Mouse (Mus musculus) spleen, adult 2 months (tissue): ENCODE data around the gene Rin2.

Source experiments
- CTCF ChIP-seq: fragments of 200-500 bp; IDR thresholded peaks from 2 replicates; pipeline ENCODE4 v1.5.1; 2011; ENCODE audit warnings: mild to moderate bottlenecking, inconsistent platforms; ENCODE audit not compliant: insufficient read depth, insufficient read length, insufficient replicate concordance; ENCODE audit errors: extremely low read depth
- POLR2A ChIP-seq: fragments of 200-500 bp; IDR thresholded peaks from 2 replicates; pipeline ENCODE4 v1.6.1; 2011; ENCODE audit warnings: low read depth, low read length, inconsistent platforms

DNA sequence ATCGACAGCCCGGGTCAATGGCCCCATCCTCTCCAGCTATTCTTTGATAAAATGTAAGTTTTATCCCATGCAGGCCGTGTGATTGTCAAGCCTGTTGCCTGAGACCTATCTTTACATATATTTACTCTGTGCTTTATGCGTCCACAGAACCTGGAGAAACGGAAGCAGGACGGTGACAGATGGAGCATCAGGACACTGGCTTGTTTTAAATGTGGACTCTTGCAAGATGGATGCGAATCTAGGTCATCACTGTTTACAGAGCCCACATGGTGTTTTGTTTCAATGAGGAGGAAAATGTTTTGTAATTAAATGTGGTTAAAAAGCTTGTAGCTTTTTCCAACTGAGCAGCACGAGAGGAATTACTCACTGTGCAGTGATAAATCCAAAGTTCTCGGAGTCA lies 223.1 kb downstream of the Rin2 start:
- TF ChIP-seq POLR2A (no peak), CTCF (no peak)
